Mouse (Mus musculus) heart, embryonic 14.5 days (tissue): ENCODE data around the gene Kcnf1. TPM values are rescaled to one million over a fixed set of nuclear protein-coding genes. Genes with fewer than 3 reads are reported as not detected.
A peak's percentile ranks its signal among the peaks of the same experiment; 100 is the strongest.

Experiments
- ATAC-seq: fragments of 200-750 bp; cut with Nextera tagmentation; 2 replicates; pipeline ENCODE4 v1.8.0; 2017; ENCODE audit warnings: low read depth, moderate TSS enrichment; ENCODE audit not compliant: insufficient number of reproducible peaks, insufficient read depth, low FRiP score
- H3K27ac ChIP-seq, 2 experiments: fragments of 200-500 bp in 1 of 2; fragments of 300-500 bp in 1 of 2; sonication (generic) in 1 of 2; replicated peaks in 1 of 2; 2 replicates each; pipeline ENCODE4 v1.5.1; 2012 to 2014; ENCODE audit warnings: low read depth in 2 of 2, low read length in 2 of 2, control low read depth in 1 of 2, mild to moderate bottlenecking in 1 of 2, mixed read lengths in 1 of 2; ENCODE audit not compliant: control insufficient read depth in 1 of 2, insufficient read depth in 1 of 2
- H3K27me3 ChIP-seq: fragments of 300-500 bp; sonication (generic); 2 replicates; pipeline ENCODE4 v1.6.1; 2014; ENCODE audit warnings: mild to moderate bottlenecking, low read length, control low read depth; ENCODE audit not compliant: control insufficient read depth, insufficient read depth
- H3K36me3 ChIP-seq: fragments of 300-500 bp; sonication (generic); 2 replicates; pipeline ENCODE4 v1.6.1; 2014; ENCODE audit warnings: mild to moderate bottlenecking, control low read depth, low read length, mixed read lengths; ENCODE audit not compliant: control insufficient read depth, insufficient read depth
- H3K4me1 ChIP-seq, 2 experiments: fragments of 200-500 bp in 1 of 2; fragments of 300-500 bp in 1 of 2; sonication (generic) in 1 of 2; 2 replicates each; pipeline ENCODE4 v1.6.1; 2012 to 2014; ENCODE audit warnings: low read length in 2 of 2, control low read depth in 1 of 2, mixed read lengths in 1 of 2; ENCODE audit not compliant: control insufficient read depth in 2 of 2, insufficient read depth in 2 of 2
- H3K4me2 ChIP-seq: fragments of 300-500 bp; sonication (generic); 2 replicates; pipeline ENCODE4 v1.6.1; 2014; ENCODE audit warnings: mild to moderate bottlenecking, low read length
- H3K4me3 ChIP-seq, 2 experiments: fragments of 200-500 bp in 1 of 2; fragments of 300-500 bp in 1 of 2; sonication (generic) in 1 of 2; 2 replicates each; pipeline ENCODE4 v1.5.1; 2012 to 2014; ENCODE audit warnings: low read length in 2 of 2, mild to moderate bottlenecking in 2 of 2, control low read depth in 1 of 2, low read depth in 1 of 2, moderate library complexity in 1 of 2; ENCODE audit not compliant: control insufficient read depth in 1 of 2, insufficient read depth in 1 of 2
- H3K9ac ChIP-seq: fragments of 300-500 bp; sonication (generic); 2 replicates; pipeline ENCODE4 v1.6.1; 2014; ENCODE audit warnings: mild to moderate bottlenecking, low read length
- H3K9me3 ChIP-seq: fragments of 300-500 bp; sonication (generic); 2 replicates; pipeline ENCODE4 v1.6.1; 2016; ENCODE audit warnings: low read length, control low read depth; ENCODE audit not compliant: control insufficient read depth
- WGBS: fragments of 180-500 bp; shearing (Covaris S2); extraction: QIAGEN DNeasy Blood & Tissue Kit; methylation state at CpG from one replicate; pipeline ENCODE4 v1.1.7; 2014; 5-methylcytosine and 5-hydroxymethylcytosine counted together
- polyA plus RNA-seq: library from polyadenylated mRNA; unstranded; fragments of >200 nt; fragmentation: Nextera tagmentation; extraction: Ambion mirVana; gene quantifications from 2 replicates; pipeline ENCODE4 v1.2.1, GENCODE M21; 2014

Gene Kcnf1
- polyA plus RNA-seq, 1 experiment from 2014 or later, result 0.35 TPM

DNA sequence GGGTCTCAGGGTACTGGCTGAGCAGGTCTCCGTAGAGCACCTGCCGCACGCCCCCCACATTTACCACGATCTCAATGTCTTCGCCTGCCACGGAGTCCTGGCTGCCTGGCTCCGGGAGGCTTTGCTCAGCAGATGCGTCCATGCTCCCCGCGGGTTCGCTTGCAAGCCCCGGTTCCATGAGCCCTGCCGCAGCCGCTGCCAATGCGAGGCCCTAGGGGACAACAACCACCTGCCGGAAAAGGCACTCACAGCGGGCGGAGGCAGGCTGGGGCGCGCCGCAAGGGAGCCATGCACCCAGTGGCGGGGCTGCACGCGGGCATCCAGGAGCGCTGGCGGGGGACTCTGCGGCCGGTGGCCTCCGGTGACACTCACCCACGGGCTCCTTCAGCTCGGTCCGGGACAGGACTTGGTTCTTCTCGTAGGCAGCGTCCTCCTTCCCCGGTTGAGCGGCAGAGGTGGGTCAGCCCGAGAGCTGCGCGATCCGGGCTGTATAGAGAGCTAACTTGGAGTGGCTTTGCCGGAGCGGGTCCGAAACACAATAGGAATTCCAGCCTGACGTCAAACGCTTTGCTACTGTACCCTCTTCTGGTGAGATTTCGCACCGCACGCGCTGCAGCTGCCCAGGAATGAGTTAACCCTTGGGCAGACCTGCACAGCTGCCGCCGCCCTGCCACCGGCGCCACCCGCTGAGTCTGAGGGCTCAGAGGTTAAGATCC, 489 bp downstream of the Kcnf1 start:
- Histone ChIP-seq H3K4me3 (peak overlapping the region; percentile 34 to 55), H3K9me3 (no peaks in the 10 kb centered on the region), H3K4me2 (peak overlapping the region; percentile 98), H3K36me3 (no peaks in the 10 kb centered on the region), H3K27me3 (peaks cover 27% of the 10 kb centered on the region), H3K27ac (no peak overlapping the region), H3K9ac (peak overlapping the region; percentile 65), H3K4me1 (peaks cover 6 to 10% of the 10 kb centered on the region in 2 experiments; a peak in 1 of 4 replicates)
- WGBS, result 1% methylated on average over 54 of the region's 54 CpGs
- no peak for ATAC-seq

DNA sequence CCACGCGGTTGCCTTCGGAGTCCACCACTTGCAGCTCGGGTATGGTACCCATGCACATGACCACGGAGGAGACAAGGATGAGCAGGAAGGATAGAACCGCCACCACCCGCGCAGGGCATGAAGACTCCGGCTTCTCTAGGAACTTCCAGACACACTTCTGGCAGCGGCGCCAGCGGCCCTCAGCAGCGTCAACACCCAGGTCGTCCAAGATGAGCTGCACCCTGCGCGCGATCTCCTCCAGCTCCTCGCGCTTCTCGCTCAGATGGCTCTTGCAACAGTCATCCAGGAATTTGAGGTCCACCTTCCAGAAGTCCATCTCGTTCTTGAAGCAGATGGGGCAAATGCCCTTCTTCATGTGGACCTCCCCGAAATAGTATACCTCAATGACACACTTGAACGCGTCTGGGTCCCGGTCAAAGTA, 1.1 kb downstream of the Kcnf1 start:
- Histone ChIP-seq H3K4me3 (peak overlapping the region; percentile 34 to 55), H3K4me1 (peaks cover 6 to 10% of the 10 kb centered on the region in 2 experiments; a peak in 1 of 4 replicates), H3K27me3 (peaks cover 27% of the 10 kb centered on the region), H3K9me3 (no peaks in the 10 kb centered on the region), H3K36me3 (no peaks in the 10 kb centered on the region), H3K4me2 (peak overlapping the region; percentile 98), H3K27ac (no peak overlapping the region), H3K9ac (peak overlapping the region; percentile 65)
- no peak for ATAC-seq
- WGBS, result 10% methylated on average over 25 of the region's 25 CpGs

DNA sequence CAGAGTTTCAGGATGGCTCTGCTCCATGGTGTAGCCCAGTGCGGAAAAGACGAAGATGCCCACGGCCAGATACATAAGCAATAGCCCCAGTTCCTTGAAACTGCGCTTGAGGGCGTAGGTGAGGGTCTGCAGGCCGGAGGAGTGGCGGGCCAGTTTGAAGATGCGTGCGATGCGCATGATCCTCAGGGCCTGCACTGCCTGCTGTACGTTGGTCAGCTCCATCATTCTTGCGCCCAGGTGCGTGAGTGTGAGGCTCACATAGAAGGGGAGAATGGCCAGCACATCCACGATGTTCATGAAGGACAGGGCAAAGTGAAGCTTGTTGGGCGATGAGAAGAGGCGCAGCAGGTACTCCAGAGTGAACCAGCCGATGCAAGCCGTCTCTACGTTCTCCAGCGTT, 1.6 kb downstream of the Kcnf1 start:
- H3K9ac ChIP-seq, result no peak overlapping the region
- H3K4me1 ChIP-seq, result peaks cover 6 to 10% of the 10 kb centered on the region in 2 experiments; a peak in 1 of 4 replicates
- no peaks in the 10 kb centered on the region for H3K36me3 ChIP-seq
- peaks cover 27% of the 10 kb centered on the region for H3K27me3 ChIP-seq
- H3K4me3 ChIP-seq, result peak overlapping the region in 1 of 2 experiments; percentile 55; a peak in 1 of 4 replicates
- no peak overlapping the region for H3K27ac ChIP-seq
- H3K4me2 ChIP-seq, result peak overlapping the region; percentile 98
- ATAC-seq, result no peak
- WGBS, result 70% methylated on average over 20 of the region's 20 CpGs
- no peaks in the 10 kb centered on the region for H3K9me3 ChIP-seq

DNA sequence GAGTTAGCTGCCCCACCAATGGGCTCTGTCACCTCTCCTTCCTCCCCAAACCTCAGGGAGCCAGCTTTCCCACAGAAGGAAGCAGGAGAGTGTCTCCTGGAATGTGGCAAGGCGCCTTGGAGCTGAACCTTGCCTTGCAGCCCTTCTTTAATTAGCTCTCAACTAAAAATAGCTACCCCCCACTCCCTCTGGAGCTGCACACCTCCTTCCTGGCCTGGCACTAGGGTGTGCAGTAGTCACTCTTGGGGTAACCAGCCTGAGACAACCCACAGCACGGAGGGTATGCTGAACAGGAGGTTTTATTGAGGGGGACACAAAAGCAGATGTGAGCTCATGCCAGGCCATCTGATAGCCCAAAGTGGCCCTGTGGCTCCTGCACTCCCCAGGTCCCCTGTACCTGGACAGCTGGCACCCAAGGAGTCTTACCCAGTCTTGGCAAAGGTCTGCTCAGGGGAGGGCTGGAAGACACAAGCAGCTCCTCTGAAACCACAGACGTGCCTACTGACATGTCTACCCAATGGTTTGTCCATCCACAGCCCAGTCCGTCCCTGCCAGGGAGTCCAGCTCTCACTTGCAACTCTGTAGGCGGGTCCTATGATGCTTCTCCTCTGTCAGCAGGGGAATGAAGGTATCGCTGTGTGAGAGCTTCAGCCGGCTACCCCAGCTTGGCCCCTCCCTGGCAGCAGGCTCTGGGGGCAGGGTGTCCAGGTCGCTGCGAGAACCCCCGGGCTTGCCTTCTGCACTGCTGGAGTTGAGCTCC, 2.4 kb downstream of the Kcnf1 start:
- no peaks in the 10 kb centered on the region for H3K36me3 ChIP-seq
- H3K4me1 ChIP-seq, result peaks cover 6 to 10% of the 10 kb centered on the region in 2 experiments; a peak in 1 of 4 replicates
- no peak overlapping the region for H3K4me3 ChIP-seq
- no peak overlapping the region for H3K9ac ChIP-seq
- no peak for ATAC-seq
- H3K9me3 ChIP-seq, result no peaks in the 10 kb centered on the region
- WGBS, result 58% methylated on average over 10 of the region's 10 CpGs
- H3K27ac ChIP-seq, result no peak overlapping the region
- H3K4me2 ChIP-seq, result no peak overlapping the region
- peaks cover 27% of the 10 kb centered on the region for H3K27me3 ChIP-seq

DNA sequence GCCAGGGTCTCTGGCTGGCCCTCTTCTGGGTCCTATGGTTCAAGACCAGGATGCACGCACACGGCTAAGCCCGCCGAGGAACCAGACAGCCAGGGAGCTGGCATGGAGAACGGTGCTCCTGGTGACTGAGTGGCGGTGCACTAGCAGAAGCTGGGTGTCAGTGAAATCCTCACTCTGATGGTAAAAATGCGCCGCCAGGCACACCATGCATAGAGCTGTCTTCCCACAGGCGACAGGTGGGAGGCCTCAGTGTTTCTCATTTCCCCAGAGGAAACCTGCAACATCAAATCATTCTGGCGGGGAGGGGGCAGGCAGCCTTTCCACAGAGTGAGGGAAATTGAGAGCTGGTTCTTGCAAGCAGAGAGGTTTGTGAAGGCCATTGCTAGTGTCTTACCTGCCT, 6.3 kb downstream of the Kcnf1 start:
- H3K36me3 ChIP-seq, result no peaks in the 10 kb centered on the region
- H3K4me2 ChIP-seq, result no peak overlapping the region
- WGBS, result 76% methylated on average over 10 of the region's 10 CpGs
- H3K9ac ChIP-seq, result no peak overlapping the region
- peaks cover 4% of the 10 kb centered on the region; the same call in 1 of the 2 replicates for H3K9me3 ChIP-seq
- ATAC-seq, result no peak
- no peak overlapping the region for H3K27ac ChIP-seq
- peaks cover 0 to 6% of the 10 kb centered on the region in 2 experiments; a peak in 1 of 4 replicates for H3K4me1 ChIP-seq
- H3K4me3 ChIP-seq, result no peak overlapping the region
- H3K27me3 ChIP-seq, result peaks cover 12% of the 10 kb centered on the region

DNA sequence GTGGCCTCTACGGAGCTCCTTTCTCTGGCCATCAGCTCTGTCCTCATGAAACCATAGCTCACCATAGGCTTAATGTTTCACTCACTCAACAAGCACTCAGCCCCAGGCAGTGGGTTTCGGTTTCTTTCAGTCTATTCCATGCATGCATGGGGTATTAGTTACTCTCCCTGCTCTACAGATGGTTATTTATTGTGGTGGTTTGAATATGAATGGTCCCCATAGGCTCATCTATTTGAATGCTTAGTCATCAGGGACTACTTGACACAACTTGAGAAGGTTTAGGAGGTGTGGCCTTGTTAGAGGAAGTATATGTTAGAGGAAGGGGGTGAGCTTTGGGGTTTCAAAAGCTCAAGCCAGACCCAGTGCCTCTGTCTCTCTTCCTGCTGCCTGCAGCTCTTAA, 10.6 kb downstream of the Kcnf1 start:
- 96% methylated on average over 2 of the region's 2 CpGs for WGBS
- no peaks in the 10 kb centered on the region for H3K36me3 ChIP-seq
- ATAC-seq, result no peak
- H3K4me1 ChIP-seq, result no peaks in the 10 kb centered on the region
- H3K9me3 ChIP-seq, result peaks cover 4% of the 10 kb centered on the region; the same call in 1 of the 2 replicates
- no peak overlapping the region for H3K4me3 ChIP-seq
- no peak overlapping the region for H3K9ac ChIP-seq
- no peaks in the 10 kb centered on the region for H3K27me3 ChIP-seq
- H3K4me2 ChIP-seq, result no peak overlapping the region
- no peak overlapping the region for H3K27ac ChIP-seq

DNA sequence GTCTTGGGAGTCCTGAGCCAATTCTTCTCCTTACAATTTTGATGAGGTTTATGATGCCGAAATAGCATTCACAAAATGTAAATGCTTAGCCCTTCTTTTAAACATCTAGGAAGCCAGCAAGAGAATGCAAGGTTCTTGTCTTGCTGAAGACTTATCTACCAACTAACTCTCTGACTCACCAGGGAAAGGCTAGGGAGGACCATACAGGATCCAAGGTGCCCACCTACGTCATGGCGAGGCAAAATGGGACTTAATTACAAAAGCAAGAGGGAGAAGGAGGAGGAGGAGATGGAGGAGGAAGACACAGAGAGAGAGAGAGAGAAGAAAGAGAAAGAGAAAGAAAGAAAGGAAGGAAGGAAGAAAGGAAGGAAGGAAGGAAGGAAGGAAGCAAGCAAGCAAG, 12.7 kb downstream of the Kcnf1 start:
- no peak for ATAC-seq
- Histone ChIP-seq H3K27ac (no peak overlapping the region), H3K9me3 (peaks cover 4% of the 10 kb centered on the region; the same call in 1 of the 2 replicates), H3K27me3 (no peaks in the 10 kb centered on the region), H3K36me3 (no peaks in the 10 kb centered on the region), H3K9ac (no peak overlapping the region), H3K4me2 (no peak overlapping the region), H3K4me1 (no peaks in the 10 kb centered on the region), H3K4me3 (no peak overlapping the region)
- WGBS, result 81% methylated on average over 3 of the region's 3 CpGs
